Mouse (Mus musculus) limb, embryonic 14.5 days (tissue): ENCODE results near the gene Junb. TPM values are rescaled to one million over a fixed set of nuclear protein-coding genes. Genes with fewer than 3 reads are reported as not detected.

ENCODE experiments used
- ATAC-seq: fragments of 200-750 bp; cut with Nextera tagmentation; 2 replicates; pipeline ENCODE4 v1.8.0; 2017; ENCODE audit warnings: low read depth, moderate number of reproducible peaks, moderate TSS enrichment; ENCODE audit not compliant: low FRiP score
- DNase-seq: peaks from one replicate; pipeline ENCODE4 v3.0.0-alpha.2; 2015; ENCODE audit warnings: low spot score
- H3K27ac ChIP-seq: fragments of 300-500 bp; sonication (generic); replicated peaks from 2 replicates; pipeline ENCODE4 v1.5.1; 2014; ENCODE audit warnings: low read depth, mild to moderate bottlenecking, low read length, moderate library complexity, mixed read lengths
- H3K27me3 ChIP-seq: fragments of 300-500 bp; sonication (generic); 2 replicates; pipeline ENCODE4 v1.6.1; 2014; ENCODE audit warnings: low read length, mixed read lengths; ENCODE audit not compliant: control insufficient read depth, insufficient read depth
- H3K36me3 ChIP-seq: fragments of 300-500 bp; sonication (generic); 2 replicates; pipeline ENCODE4 v1.6.1; 2014; ENCODE audit warnings: mild to moderate bottlenecking, low read length, moderate library complexity, mixed read lengths; ENCODE audit not compliant: control insufficient read depth, insufficient read depth
- H3K4me1 ChIP-seq: fragments of 300-500 bp; sonication (generic); 2 replicates; pipeline ENCODE4 v1.6.1; 2014; ENCODE audit warnings: antibody characterized with exemption, low read length, mixed read lengths; ENCODE audit not compliant: control insufficient read depth, insufficient read depth
- H3K4me2 ChIP-seq: fragments of 300-500 bp; sonication (generic); replicated peaks from 2 replicates; pipeline ENCODE4 v1.6.1; 2014; ENCODE audit warnings: low read depth, mild to moderate bottlenecking, low read length, moderate library complexity; ENCODE audit not compliant: severe bottlenecking
- H3K4me3 ChIP-seq: fragments of 300-500 bp; sonication (generic); replicated peaks from 2 replicates; pipeline ENCODE4 v1.5.1; 2014; ENCODE audit warnings: low read length
- H3K9ac ChIP-seq: fragments of 300-500 bp; sonication (generic); 2 replicates; pipeline ENCODE4 v1.6.1; 2014; ENCODE audit warnings: mild to moderate bottlenecking, low read depth, low read length, moderate library complexity; ENCODE audit not compliant: severe bottlenecking
- H3K9me3 ChIP-seq: fragments of 300-500 bp; sonication (generic); 2 replicates; pipeline ENCODE4 v1.6.1; 2016; ENCODE audit warnings: low read length; ENCODE audit not compliant: control insufficient read depth
- POLR2A ChIP-seq: fragments of 200-500 bp; IDR thresholded peaks from 2 replicates; pipeline ENCODE4 v1.8.0; 2012; ENCODE audit warnings: inconsistent platforms, mild to moderate bottlenecking, moderate library complexity, borderline replicate concordance; ENCODE audit not compliant: insufficient read depth, insufficient read length; ENCODE audit errors: extremely low read depth
- WGBS: fragments of 180-500 bp; shearing (Covaris S2); extraction: QIAGEN DNeasy Blood & Tissue Kit; methylation state at CpG from one replicate; pipeline ENCODE4 v1.1.7; 2014; 5-methylcytosine and 5-hydroxymethylcytosine counted together
- polyA plus RNA-seq, 2 experiments: library from polyadenylated mRNA; depleted of rRNA in 1 of 2; stranded (reverse) in 1 of 2; unstranded in 1 of 2; fragments of >200 nt; fragmentation: Nextera tagmentation in 1 of 2; extraction: Ambion mirVana in 1 of 2; gene quantifications; 2 replicates each; pipeline versions ENCODE4 v1.2.1 to v1.2.3; 2012 to 2014

The Junb gene
- polyA plus RNA-seq (2012; rRNA removed) (11.3 and 16.4 TPM in 2 replicates), polyA plus RNA-seq (2014; fragmentation: Nextera tagmentation; extraction: Ambion mirVana) (16.9 and 18.0 TPM in 2 replicates)

- Histone ChIP-seq H3K9ac (peak within 1 kb of the TSS; percentile 66), H3K36me3 (peaks cover 11% of the 10 kb centered on the region), H3K4me1 (peaks cover 40% of the 10 kb centered on the region), H3K4me2 (peak within 1 kb of the TSS; percentile 99), H3K27me3 (peaks cover 15% of the 10 kb centered on the region), H3K4me3 (peak within 1 kb of the TSS; percentile 64), H3K9me3 (no peaks in the 10 kb centered on the region), H3K27ac (0 out of 2 replicates have a peak within 1 kb of the TSS, but pooled peaks have one; percentile 21)
- peak; percentile 97; the same call in 1 of the 2 replicates for TF ChIP-seq POLR2A
- ATAC-seq (peak; percentile 73), DNase-seq (peak; percentile 84)
- under 1% methylated on average over 62 of the region's 63 CpGs for WGBS
Measured at GRCm38 (mm10) chr8:84978248-84978940, at the start of gene Junb. Gene Junb (minus strand): TSS chr8:84978718.

- H3K36me3 ChIP-seq = peaks cover 48% of the 10 kb centered on the region
- no peak overlapping the region for H3K27ac ChIP-seq
- 23% methylated on average over 2 of the region's 2 CpGs for WGBS
Measured at GRCm38 (mm10) chr8:85027922-85028321, 49.4 kb upstream of the Junb start.

GRCm38 (mm10) chr8:85027516-85027855 lies 49.0 kb upstream of the Junb start:
- Histone ChIP-seq H3K27me3 (no peaks in the 10 kb centered on the region), H3K36me3 (peaks cover 47% of the 10 kb centered on the region), H3K4me3 (peak overlapping the region; percentile 100), H3K27ac (peak overlapping the region; percentile 88), H3K4me2 (peak overlapping the region; percentile 89), H3K4me1 (peaks cover 30% of the 10 kb centered on the region), H3K9ac (peak overlapping the region; percentile 97), H3K9me3 (no peaks in the 10 kb centered on the region)
- WGBS = 1% methylated on average over 13 of the region's 13 CpGs
- no peak for TF ChIP-seq POLR2A
- ATAC-seq (no peak), DNase-seq (no peak)

More at GRCm38 (mm10) chr8:85027922-85028321, 49.4 kb upstream of the Junb start:
- Histone ChIP-seq H3K4me1 (peaks cover 30% of the 10 kb centered on the region), H3K4me2 (peak overlapping the region; percentile 89), H3K9ac (peak overlapping the region; percentile 97), H3K9me3 (no peaks in the 10 kb centered on the region), H3K4me3 (peak overlapping the region; percentile 100), H3K27me3 (no peaks in the 10 kb centered on the region)
- TF ChIP-seq POLR2A = no peak
- DNase-seq (no peak), ATAC-seq (no peak)

- peak; percentile 84 for ATAC-seq
- Histone ChIP-seq H3K4me3 (peak within 1 kb of the TSS; percentile 100), H3K27me3 (no peaks in the 10 kb centered on the region), H3K4me2 (peak within 1 kb of the TSS; percentile 89), H3K9ac (peak within 1 kb of the TSS; percentile 97), H3K27ac (peak within 1 kb of the TSS; percentile 88), H3K4me1 (peaks cover 30% of the 10 kb centered on the region), H3K36me3 (peaks cover 46% of the 10 kb centered on the region), H3K9me3 (no peaks in the 10 kb centered on the region)
- TF ChIP-seq POLR2A = peak; percentile 94; the same call in 1 of the 2 replicates
- peak; percentile 98 for DNase-seq
- 0% methylated on average over 49 of the region's 75 CpGs for WGBS
Measured at GRCm38 (mm10) chr8:85026670-85027515, 48.4 kb upstream of the Junb start, which contains the start of gene Trir. Gene Trir (plus strand): TSS chr8:85026823.
